Mouse (Mus musculus) hindbrain, postnatal 0 days (tissue): Measurements from ENCODE around the gene Ctdsp2. TPM values are rescaled to one million over a fixed set of nuclear protein-coding genes. Genes with fewer than 3 reads are reported as not detected.

Source experiments
- ATAC-seq: fragments of 200-750 bp; cut with Nextera tagmentation; 2 replicates; pipeline ENCODE4 v1.8.0; 2017; ENCODE audit warnings: mild to moderate bottlenecking, moderate TSS enrichment, moderate library complexity
- DNase-seq: peaks from one replicate; pipeline ENCODE4 v3.0.0-alpha.2; 2015; ENCODE audit warnings: low spot score
- H3K27ac ChIP-seq: fragments of 300-500 bp; sonication (generic); 2 replicates; pipeline ENCODE4 v1.5.1; 2014; ENCODE audit warnings: mild to moderate bottlenecking
- H3K27me3 ChIP-seq: fragments of 300-500 bp; sonication (generic); 2 replicates; pipeline ENCODE4 v1.6.1; 2014; ENCODE audit warnings: low read length, mixed read lengths; ENCODE audit not compliant: insufficient read depth
- H3K36me3 ChIP-seq: fragments of 300-500 bp; sonication (generic); 2 replicates; pipeline ENCODE4 v1.6.1; 2014; ENCODE audit warnings: low read length, mixed read lengths; ENCODE audit not compliant: insufficient read depth
- H3K4me1 ChIP-seq: fragments of 300-500 bp; sonication (generic); 2 replicates; pipeline ENCODE4 v1.6.1; 2014; ENCODE audit warnings: antibody characterized with exemption, low read length, mixed read lengths; ENCODE audit not compliant: insufficient read depth
- H3K4me2 ChIP-seq: fragments of 300-500 bp; sonication (generic); 2 replicates; pipeline ENCODE4 v1.6.1; 2014; ENCODE audit warnings: low read depth, mild to moderate bottlenecking, low read length, moderate library complexity, mixed read lengths
- H3K4me3 ChIP-seq: fragments of 300-500 bp; sonication (generic); 2 replicates; pipeline ENCODE4 v1.5.1; 2014; ENCODE audit warnings: low read length
- H3K9ac ChIP-seq: fragments of 300-500 bp; sonication (generic); replicated peaks from 2 replicates; pipeline ENCODE4 v1.6.1; 2014; ENCODE audit warnings: mild to moderate bottlenecking, low read length, moderate library complexity, mixed read lengths
- H3K9me3 ChIP-seq: fragments of 300-500 bp; sonication (generic); 2 replicates; pipeline ENCODE4 v1.6.1; 2016; ENCODE audit warnings: low read length, mixed read lengths
- CTCF ChIP-seq: IDR thresholded peaks from 2 replicates; pipeline ENCODE4 v1.5.1; 2016; ENCODE audit warnings: antibody characterized with exemption, control low read depth, low read depth
- WGBS: fragments of 180-500 bp; shearing (Covaris S2); extraction: QIAGEN DNeasy Blood & Tissue Kit; methylation state at CpG from one replicate; pipeline ENCODE4 v1.1.7; 2014; 5-methylcytosine and 5-hydroxymethylcytosine counted together
- polyA plus RNA-seq: library from polyadenylated mRNA; unstranded; fragments of >200 nt; fragmentation: Nextera tagmentation; extraction: Ambion mirVana; gene quantifications from 2 replicates; pipeline ENCODE4 v1.2.1, GENCODE M21; 2015
- total RNA-seq: library from RNA; depleted of rRNA; stranded (reverse); fragments of >200 nt; gene quantifications from 2 replicates; pipeline ENCODE4 v1.2.3, GENCODE M21; 2014

Ctdsp2 gene
- total and polyA plus RNA-seq, 2 experiments from 2014 or later = 16.7 to 64.5 TPM

GRCm38 (mm10) chr10:126975706-126976105 lies 2.8 kb upstream of the Ctdsp2 start:
- Histone ChIP-seq H3K36me3 (no peaks in the 10 kb centered on the region), H3K9ac (no peak overlapping the region), H3K4me2 (no peak overlapping the region), H3K9me3 (no peaks in the 10 kb centered on the region), H3K4me3 (no peak overlapping the region), H3K4me1 (0 out of 2 replicates have a peak, but pooled peaks cover 3% of the 10 kb centered on the region), H3K27me3 (no peaks in the 10 kb centered on the region), H3K27ac (no peak overlapping the region)
- no peak for TF ChIP-seq CTCF
- WGBS = 71% methylated on average over 6 of the region's 6 CpGs
- DNase-seq (no peak), ATAC-seq (no peak)

GRCm38 (mm10) chr10:126977076-126977475 lies 1.4 kb upstream of the Ctdsp2 start:
- no peak for DNase-seq
- 21% methylated on average over 4 of the region's 4 CpGs for WGBS
- Histone ChIP-seq H3K9ac (no peak overlapping the region), H3K27me3 (no peaks in the 10 kb centered on the region), H3K36me3 (no peaks in the 10 kb centered on the region), H3K9me3 (no peaks in the 10 kb centered on the region), H3K4me2 (no peak overlapping the region), H3K4me1 (peaks cover 16% of the 10 kb centered on the region), H3K4me3 (no peak overlapping the region), H3K27ac (no peak overlapping the region)
- ATAC-seq = no peak
- no peak for TF ChIP-seq CTCF

GRCm38 (mm10) chr10:126979121-126979635 lies 661 bp downstream of the Ctdsp2 start:
- H3K4me1 ChIP-seq = peaks cover 34% of the 10 kb centered on the region
- ATAC-seq = peak; percentile 28
- peak overlapping the region; percentile 99 for H3K27ac ChIP-seq
- 3% methylated on average over 36 of the region's 62 CpGs for WGBS
- no peaks in the 10 kb centered on the region for H3K36me3 ChIP-seq
- no peaks in the 10 kb centered on the region for H3K9me3 ChIP-seq
- peak overlapping the region; percentile 91 for H3K4me2 ChIP-seq
- peak; percentile 57 for DNase-seq
- H3K4me3 ChIP-seq = peak overlapping the region; percentile 98
- H3K9ac ChIP-seq = peak overlapping the region; percentile 96
- H3K27me3 ChIP-seq = no peaks in the 10 kb centered on the region
- no peak for TF ChIP-seq CTCF

- peak; percentile 70 for DNase-seq
- Histone ChIP-seq H3K4me1 (peaks cover 39% of the 10 kb centered on the region), H3K27me3 (no peaks in the 10 kb centered on the region), H3K4me3 (peak overlapping the region; percentile 98), H3K27ac (peak overlapping the region; percentile 99), H3K36me3 (no peaks in the 10 kb centered on the region), H3K9me3 (no peaks in the 10 kb centered on the region), H3K4me2 (peak overlapping the region; percentile 91), H3K9ac (peak overlapping the region; percentile 96)
- ATAC-seq = 0 out of 2 replicates have a peak, but pooled peaks have one; percentile 12
- under 1% methylated on average over 41 of the region's 57 CpGs for WGBS
- no peak for TF ChIP-seq CTCF
Measured at GRCm38 (mm10) chr10:126979636-126980151, 1.2 kb downstream of the Ctdsp2 start.

- H3K9ac ChIP-seq = peak overlapping the region; percentile 96
- ATAC-seq (peak; percentile 16), DNase-seq (peak; percentile 76)
- H3K4me1 ChIP-seq = peaks cover 46% of the 10 kb centered on the region
- H3K4me3 ChIP-seq = peak overlapping the region; percentile 98
- peak overlapping the region; percentile 91 for H3K4me2 ChIP-seq
- peak overlapping the region; percentile 99 for H3K27ac ChIP-seq
- WGBS = 1% methylated on average over 16 of the region's 16 CpGs
- no peaks in the 10 kb centered on the region for H3K9me3 ChIP-seq
- no peaks in the 10 kb centered on the region for H3K27me3 ChIP-seq
- H3K36me3 ChIP-seq = no peaks in the 10 kb centered on the region
- no peak for TF ChIP-seq CTCF
Measured at GRCm38 (mm10) chr10:126980221-126980932, 1.9 kb downstream of the Ctdsp2 start.

- Histone ChIP-seq H3K9me3 (no peaks in the 10 kb centered on the region), H3K4me1 (peaks cover 46% of the 10 kb centered on the region), H3K36me3 (no peaks in the 10 kb centered on the region), H3K27ac (peak overlapping the region; percentile 99; the same call in 1 of the 2 replicates), H3K27me3 (no peaks in the 10 kb centered on the region), H3K4me2 (peak overlapping the region; percentile 91), H3K4me3 (peak overlapping the region; percentile 98), H3K9ac (peak overlapping the region; percentile 96)
- TF ChIP-seq CTCF = no peak
- ATAC-seq (no peak), DNase-seq (peak; percentile 53)
- 4% methylated on average over 11 of the region's 11 CpGs for WGBS
Measured at GRCm38 (mm10) chr10:126980933-126981530, 2.5 kb downstream of the Ctdsp2 start.
